Mouse (Mus musculus): ENCODE data around the gene Mgll.
A peak's percentile ranks its signal among the peaks of the same experiment; 100 is the strongest.

The Mgll gene

DNA sequence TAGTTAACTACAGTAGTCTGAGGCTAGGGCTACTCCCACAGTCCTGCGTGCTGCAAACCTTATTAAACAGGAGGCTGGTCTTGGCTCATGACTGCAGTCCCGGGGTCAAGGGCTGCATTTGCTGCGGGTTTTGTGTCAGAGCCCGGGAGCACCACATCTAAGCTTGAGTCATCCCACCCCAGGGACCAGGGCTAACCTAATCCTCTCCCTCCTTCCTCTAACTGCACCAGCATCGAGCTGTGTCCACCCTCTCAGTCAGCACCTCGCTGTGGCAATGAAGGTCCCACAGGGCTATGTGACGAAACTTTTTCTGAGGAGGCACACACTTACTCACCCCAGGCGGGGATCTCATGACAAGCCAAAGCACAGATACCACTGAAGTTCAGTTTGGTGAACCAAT, 22.1 kb downstream of the Mgll start:
- DNase-seq = no peak

DNA sequence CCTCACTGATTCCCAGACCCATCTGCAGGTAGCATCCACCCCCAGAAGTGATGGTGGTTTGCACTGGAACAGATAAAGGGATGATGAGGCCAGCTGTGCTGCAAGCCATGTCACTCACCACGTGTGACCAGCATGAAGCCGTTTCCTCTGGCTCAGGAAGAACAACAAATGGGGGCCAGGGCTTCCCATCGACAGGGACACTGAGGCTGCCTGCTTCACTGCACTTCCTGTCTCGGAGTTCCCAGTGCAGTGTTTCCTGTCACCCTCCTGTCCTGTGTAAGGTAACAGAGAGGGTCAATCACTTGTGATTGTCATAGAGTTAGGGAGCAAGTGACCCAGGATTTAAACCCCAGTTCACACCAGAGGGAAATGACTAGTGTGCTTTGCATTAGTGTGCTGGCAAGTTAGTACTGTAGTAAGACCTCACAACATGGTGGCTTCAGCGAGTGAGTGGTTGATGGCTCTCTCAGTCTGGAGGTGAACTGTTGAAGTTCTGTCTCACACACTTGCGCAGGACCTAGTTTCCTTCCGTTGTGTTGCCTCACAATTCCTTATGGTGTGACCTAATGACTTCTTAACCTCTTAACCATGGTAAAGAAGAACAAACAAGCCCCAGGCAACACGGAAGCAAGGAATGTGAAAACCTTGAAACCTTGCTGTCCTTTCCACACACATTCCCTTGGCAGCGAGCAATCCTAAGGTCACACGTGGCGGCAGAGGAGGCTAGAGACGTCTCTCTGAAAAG, 23.3 kb downstream of the Mgll start:
- no peak for DNase-seq

DNA sequence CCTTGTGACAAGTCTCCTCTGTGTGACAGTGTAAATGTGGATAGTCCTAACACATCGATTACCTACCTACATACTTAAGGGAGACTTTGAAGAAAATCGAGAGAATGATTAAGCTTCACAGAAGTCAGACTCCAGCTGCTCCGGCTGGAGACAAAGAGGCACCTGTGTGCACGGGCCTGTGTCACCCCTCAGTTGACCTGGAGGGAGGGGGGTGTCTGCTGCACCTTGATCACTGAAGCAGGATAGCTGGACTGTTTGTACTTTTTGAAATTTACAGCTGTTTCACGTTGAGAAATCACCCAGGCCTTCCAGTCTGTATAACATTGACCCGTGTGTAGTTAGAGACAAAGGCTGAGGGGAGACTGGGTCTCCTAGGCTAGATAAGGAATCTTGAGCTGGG, 26.7 kb downstream of the Mgll start:
- no peak for DNase-seq

DNA sequence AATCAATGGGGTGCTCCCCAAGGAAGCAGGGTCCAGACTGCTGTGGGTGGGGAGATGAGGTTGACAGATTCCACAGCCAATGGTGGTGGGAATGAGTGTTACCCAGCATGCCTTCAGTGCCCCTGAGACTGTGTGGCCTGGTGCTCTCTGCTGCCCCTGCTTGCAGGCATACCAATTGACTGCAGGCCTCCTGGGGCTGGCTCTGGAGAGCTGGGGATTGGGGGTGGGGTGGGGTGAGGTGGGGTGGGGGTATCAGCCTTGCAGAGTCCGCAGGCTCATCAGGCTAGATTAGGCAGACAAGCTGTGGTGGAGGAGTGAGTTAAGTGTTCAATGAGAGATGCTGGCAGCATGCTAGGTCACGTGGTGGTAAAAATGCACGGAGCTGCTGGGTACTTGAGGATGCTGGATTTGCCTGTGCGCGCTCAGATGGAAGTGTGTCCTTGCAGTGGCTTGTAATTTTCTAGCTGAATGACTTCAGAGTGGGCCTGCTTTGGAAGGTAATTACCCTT, 28.6 kb downstream of the Mgll start:
- no peak for DNase-seq

DNA sequence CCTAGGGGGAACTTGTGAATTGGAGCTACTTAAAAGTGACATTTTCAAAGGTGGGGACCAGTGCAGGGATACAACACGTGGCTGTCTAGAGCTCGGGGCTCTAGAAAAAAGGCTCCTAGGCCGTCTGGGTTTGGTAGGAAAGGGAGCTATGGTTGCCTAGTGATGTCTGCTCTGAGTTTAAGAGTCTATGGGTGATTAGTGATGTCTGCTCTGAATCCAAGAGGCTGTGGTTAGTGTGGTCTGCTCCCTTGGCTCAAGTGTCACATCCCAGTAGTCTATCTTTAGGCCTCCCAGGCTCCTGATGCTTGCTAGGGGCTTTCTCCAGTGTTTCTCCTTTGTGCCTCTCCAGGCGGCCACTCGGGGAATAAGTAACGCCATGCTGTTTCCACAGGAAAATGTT, 29.4 kb downstream of the Mgll start:
- no peak for DNase-seq

DNA sequence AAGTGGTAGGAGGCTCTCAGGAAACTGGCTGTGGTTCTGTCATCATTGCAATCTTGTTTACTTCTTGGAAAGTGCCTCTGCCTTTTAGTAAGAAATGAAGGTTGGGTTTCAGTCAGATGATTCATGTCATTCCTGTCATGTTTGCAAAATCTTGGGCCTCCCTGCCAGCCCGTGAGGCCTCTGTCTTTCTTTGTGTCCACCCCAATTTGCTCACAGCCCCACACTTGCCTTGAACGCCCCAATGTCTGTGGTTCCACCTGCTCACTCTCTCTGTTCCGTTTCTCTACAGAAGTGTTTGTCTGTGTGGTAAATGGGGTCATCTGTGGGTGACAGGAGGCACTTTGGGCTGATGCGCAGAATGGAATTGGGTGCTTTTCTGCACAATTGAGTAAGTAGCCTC, 32.8 kb downstream of the Mgll start:
- DNase-seq = peak in 1 of 2 experiments; percentile 45

DNA sequence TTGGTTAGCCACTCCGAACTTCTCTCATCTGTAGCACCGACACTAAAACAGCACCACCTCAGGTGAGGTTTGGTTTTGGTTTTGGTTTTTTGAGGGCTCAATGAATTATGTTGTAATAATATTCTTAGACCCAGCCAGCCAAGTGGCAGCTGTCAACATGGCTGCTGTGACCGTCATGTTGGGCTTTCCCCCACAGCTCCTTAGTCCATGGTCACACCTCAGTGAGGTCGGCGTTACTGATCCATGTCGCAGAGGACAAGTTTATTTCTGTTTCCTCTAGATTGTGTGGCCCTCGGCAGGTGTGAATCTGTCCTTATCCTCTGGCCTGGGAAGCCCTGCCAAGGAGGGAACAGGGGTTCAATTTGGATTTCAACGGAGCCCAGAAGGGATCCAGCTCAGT, 33.9 kb downstream of the Mgll start:
- DNase-seq = no peak

DNA sequence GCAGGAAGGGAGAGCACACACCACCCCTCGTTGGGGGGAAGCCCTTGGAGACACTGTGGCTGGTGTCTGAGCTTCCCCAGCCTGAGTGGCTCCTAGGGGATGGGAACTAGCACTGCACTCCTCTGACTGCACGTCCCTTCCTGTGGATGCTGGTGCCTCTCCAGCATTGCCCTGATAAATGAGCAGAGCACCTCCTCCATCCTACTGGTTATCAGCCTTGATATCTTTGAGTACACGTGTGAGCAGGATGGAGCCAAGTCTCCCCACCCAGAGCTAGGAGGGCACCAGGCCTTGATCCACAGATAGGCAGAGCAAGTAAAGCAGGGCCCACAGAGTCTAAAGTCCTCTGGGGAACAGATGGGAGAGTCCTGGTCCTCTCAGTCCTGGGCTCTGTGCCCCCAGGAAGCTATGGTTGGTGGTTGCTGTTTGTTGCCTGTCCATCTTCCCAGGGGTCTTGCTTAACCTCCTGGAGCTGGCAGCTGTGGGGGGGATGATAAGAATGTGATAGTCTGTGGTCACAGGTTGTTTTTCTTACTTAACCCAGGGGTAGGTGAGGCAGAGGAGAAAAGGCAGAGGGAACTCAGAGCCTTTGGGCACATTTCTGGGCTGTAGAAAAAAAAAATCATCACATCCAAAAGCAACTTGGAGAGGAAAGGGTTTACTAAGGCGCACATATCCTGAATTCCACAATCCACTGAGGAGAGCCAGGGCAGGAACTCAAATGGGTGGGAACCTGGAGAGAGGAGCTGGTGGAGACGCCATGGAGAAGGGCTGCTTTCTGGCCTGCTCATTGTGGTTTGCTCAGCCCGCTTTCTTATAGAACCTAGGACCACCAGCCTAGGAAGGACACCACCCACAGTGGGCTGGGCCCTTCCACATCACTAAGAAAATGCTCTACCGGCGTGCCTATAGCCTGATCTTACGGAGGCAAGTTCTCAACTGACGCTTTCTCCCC, 34.6 kb downstream of the Mgll start:
- DNase-seq = peak; percentile 44 to 68

DNA sequence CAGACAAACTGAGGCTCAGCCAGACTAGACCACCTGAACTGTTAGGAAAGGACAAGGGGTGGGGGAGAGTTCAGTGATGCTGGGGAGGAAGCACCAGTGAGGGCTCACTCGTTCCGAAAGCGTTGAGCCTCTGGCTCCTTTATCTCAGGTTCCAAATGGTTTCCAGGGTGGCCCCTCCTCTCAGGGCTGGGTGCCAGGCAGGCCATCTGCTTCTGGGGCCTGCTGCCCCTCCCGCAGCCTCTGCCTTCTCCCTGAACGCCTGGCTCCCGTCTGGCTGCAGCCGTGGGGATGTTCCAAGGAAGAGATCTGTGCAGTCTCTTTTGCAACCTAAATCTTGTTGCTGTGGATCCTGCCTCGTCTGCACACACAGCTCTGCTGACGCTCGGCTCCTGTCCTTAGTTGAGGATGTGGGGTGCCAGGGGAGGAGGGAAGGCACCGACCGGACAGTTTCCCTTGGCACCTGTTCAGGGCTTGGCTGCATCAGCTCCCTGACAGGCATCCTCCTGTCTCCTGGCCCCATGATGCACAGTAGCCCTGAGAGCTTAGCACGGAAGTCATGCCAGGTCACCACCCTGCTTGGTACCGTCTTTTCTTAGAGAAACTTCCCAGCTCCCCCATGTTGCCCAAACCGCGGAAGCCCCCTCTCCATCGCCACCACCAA, 35.7 kb downstream of the Mgll start:
- peak; percentile 75 to 90 for DNase-seq

DNA sequence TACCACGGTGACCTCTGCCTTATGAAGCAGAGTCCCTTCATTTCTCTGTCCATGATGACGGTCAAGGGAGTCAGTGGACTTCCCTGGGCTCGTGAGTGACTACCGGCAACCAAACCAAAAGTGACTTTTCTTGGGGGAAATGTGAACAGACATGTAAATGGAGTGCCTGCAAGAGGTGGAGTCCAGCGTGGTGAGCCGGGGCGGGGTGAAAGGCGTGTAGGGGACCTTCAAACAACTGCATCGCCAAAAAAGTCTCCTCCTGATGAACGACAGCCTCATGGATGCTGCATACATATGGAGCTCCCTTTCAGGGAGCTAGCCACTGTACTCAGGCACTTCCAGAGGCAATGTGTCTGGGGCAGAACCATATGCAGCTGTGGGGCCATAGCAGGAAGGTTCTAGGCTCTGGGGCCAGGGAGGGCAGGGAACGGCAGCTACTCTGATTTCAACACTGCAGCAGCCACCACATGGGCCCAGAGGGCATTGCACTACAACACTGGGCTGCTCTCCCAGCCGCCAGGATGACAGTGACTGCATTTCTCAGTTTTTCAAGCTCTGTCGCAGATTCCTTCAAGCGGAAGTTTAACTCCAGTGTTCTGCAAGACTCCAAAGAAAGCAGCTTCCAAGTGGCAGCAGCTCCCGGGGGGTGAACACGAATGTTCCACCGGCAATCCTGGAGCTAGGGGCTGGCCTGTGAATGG, 36.9 kb downstream of the Mgll start:
- DNase-seq = peak; percentile 56 to 73

DNA sequence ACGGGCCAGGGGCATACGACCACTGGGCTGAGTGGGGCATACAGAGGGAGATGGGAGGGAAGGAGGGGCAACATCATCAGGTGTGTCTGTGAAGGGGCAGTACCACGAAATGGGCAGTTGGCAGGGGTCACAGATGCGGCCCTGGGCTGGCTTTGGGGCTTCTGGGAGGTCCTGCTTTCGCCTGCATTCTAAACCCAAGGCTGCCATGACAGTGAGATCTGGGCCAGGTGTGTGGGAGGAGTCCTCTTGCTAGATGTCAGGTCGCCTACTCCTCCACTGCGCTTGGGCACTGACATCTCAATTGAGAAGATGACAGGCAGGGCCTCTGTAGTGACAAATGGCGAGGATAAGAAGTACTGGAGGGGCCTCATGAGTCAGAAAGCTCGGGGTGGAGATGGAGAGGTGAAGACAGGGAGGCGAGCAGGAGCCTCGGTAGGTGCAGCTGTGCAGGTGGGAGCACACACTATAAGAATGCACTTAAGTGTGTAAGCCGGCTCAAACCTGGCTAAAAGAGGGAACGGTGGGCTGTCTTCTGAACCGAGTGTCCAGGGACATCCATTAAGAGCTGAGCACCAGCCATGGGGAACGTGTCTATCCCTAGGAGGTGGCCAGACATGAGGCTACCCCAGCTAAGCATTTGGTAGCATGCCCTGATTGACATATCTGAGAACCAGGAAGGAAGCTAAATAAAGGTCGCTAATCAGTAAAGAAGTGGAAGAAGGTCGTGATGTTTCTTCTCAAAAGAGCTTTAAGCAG, 37.6 kb downstream of the Mgll start:
- no peak for DNase-seq

DNA sequence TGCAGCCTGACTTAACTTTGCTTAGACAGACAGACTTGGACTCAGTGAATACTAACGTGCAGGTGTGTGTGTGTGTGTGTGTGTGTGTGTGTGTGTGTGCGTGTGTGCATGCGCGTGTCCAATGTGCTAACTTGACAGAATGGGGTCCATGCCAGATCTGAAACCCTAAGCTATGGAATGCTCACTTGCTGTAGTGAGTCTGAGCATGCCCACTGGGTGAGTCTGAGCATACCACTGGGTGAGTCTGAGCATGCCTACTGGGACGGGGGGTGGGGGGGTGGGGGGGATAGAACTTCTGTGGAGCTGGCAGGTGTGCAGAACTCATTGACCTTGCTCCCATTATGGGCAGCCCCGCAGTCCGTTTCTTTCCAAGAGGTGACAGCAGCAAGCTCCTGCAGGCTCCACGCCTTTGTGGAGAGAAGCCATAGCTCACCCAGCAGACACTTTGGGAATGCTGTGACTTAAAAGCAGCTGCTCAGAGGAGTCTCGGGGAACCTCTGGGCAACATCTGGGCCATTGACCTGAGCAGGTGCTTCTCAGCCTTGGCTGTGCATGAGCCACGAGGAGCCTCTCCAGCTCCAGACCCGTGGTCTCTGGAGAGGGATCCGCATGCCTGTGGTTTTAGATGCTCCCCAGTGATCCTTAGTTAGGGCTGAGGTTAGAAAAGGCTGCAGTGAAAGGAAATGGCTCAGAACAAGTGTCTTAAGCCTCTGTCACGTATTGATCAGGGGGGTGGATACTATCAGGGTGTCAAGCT, 38.4 kb downstream of the Mgll start:
- no peak for DNase-seq

DNA sequence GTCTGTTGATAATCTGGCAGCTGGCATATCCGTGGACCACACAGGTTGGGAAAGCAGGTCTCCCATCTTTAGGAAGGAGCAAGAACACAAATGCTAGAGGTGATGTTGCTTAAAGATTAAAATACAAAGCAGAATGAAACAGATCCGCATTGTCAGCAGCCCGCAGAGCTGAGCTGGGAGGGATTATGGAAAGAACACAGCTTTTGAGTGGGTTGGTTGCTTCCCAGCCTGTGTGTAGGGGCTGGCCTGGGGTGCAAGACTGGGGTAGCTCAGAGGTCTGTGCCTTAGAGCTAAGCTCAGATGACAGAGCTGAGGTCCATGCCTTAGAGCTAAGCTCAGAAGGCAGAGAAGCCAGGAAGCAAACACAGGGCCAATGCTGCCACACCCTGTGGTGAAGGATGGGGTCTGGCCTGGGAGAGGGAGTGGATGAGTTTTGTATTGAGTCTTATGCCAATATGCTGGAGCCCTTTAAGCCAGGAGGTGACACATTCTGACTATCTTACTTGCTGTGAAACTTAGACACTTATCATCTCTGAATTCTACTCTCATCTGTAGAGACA, 39.4 kb downstream of the Mgll start:
- DNase-seq = no peak

DNA sequence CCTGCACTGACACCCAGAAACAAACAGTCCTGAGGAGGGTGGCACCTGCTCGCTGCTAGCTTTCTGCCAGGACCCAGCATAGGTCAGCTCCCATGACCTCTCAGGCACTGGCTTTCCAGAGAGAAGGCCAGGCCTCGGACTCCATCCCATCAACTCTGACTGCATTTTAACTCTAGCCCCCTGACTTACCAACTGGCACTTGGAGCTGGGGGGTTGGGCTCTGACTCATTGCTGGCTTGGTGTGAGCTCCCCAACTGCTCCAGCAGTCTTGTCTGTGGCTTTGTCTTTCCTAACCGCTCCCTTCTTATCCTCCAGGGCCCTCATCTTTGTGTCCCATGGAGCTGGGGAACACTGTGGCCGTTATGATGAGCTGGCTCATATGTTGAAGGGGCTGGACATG, 40.1 kb downstream of the Mgll start:
- no peak for DNase-seq

DNA sequence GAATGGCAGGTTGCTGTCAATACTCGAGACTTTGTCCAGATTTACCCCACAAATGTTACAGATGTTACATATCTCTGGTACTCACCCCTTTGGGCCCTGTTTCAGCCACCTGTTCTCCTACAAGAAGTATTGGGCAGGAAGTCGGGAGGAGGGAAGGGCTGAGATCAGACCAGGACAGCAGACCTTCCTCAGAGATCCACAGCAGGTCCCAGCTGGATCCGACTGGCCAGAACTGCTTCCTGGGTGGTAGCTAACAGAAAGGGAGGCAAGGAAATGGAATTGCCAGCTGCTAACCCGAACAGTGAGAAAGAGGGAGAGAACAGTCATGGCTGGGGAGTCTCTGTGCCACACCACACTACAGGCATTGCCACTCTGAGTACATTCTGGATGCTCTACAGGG, 43.5 kb downstream of the Mgll start:
- peak in 1 of 2 experiments; percentile 59 for DNase-seq

DNA sequence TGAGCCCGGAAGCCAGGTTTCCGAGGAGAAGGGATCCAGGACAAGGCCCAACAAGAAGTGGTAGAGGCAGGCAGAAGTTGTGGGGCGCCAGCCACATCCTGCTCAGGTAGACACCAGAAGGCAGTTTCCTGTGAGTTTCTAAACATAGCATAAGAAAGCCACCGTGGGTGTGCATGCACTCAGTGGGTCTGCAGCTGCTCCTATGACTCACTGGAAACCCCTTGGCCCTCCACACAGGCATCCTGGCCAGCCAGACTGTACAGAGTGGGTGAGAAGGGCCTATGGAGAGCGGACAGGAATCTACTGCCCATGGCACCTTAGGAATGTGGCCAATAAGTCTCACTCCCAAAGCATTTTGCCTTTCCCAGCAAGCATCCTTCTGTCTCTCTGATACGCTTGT, 45.5 kb downstream of the Mgll start:
- no peak for DNase-seq

DNA sequence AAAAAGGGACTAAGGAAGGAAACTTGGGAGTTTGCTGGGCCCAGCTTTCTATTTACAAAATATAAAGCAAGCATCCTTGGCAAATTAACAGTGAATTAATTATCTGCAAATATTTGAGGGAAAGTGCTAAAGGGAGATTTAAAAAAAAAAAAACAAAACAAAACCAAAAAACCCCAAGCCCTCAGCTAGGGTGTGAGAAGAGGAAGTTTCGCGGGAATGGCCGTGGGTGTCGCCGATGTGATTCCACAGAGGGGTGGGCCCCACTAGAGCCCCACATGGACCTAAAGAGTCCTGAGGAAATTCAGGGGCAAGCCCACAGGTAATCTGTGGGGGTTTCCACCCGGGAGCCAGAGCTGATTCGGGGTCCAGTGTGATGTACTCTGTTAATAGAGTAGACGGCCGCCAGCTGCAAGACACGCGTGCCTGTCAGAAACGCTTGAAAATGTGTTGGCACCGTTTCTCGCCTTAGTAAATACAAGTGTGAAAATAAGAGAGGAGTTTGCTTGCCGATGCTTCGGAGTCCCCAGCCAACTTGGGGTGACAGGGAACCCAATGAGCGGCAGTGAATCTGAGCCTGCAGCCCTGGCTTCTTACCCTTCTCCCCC, 46.2 kb downstream of the Mgll start:
- DNase-seq = no peak

DNA sequence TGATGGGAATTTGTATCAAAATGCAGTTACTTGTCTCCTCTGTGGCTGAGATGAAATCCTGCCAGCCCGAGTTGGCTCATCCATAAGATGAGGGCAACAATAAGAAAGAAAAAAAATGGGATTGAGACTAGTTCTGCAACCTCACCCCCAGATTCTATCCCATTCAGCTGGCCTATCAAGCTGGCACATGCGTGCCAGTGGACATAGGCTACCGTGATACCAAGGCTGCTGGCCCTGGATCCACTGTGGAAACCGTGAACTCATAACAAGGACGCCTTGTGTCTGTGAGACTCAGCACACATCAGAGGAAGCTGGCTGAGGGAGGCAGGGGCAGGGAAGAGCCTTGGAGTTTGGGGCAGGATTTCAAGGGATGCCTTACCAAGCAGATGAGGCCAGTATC, 46.8 kb downstream of the Mgll start:
- DNase-seq = no peak

DNA sequence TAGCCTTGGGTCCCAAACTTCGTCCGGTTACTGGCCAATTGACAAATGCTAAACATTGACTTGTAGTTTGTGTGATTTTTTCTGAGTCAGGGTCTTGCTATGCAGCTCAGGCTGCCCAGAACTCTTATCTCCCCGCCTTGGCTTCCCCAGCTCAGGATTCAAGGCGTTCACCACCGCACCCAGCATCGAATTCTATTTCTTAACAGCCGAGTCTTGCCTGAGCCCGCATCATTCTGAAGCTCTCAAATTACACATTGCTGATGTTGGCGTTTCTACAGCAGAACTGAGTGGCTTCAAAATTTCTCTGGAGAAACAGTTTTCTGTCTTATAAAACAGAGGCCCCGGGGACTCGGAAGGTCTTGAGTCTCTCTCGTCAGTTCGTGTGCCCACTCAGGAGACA, 47.8 kb downstream of the Mgll start:
- no peak for DNase-seq

DNA sequence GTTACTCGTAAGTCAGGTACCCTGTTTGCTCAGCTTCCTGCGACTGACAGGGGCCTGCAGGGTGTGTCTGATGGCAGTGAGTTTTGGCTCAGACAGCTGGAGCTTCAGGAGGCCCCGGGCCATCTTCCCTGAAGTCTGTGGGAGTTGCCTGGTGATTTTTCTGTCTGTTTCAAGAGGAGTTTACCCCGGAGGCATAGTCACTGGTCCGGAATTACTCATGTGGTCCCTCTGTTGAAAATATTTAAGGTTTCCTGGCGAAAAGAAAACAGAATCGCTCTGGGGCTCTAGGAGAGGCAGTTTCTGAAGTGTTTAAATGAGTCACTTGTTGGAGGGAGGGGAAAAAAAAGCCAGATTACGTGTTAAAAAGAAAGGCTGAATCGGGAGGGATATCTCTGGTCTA, 49.8 kb downstream of the Mgll start:
- no peak for DNase-seq
